Mouse (Mus musculus) CH12.LX (cell line): Measurements from ENCODE around the gene Trmu.

ENCODE experiments used
- NELFE ChIP-seq: IDR thresholded peaks from 2 replicates; pipeline ENCODE4 v1.6.1; 2011; ENCODE audit warnings: low read depth, low read length, improper control_type of control experiment
- POLR2A ChIP-seq: IDR thresholded peaks from 2 replicates; pipeline ENCODE4 v1.6.1; 2011; ENCODE audit warnings: low read depth, mild to moderate bottlenecking, improper control_type of control experiment, low read length
- POLR2AphosphoS2 ChIP-seq: IDR thresholded peaks from 2 replicates; pipeline ENCODE4 v1.6.1; 2011; ENCODE audit warnings: low read depth, low read length, improper control_type of control experiment
- ZNF384 ChIP-seq: IDR thresholded peaks from 2 replicates; pipeline ENCODE4 v1.6.1; 2012; ENCODE audit warnings: low read depth, low read length, improper control_type of control experiment, inconsistent platforms

DNA sequence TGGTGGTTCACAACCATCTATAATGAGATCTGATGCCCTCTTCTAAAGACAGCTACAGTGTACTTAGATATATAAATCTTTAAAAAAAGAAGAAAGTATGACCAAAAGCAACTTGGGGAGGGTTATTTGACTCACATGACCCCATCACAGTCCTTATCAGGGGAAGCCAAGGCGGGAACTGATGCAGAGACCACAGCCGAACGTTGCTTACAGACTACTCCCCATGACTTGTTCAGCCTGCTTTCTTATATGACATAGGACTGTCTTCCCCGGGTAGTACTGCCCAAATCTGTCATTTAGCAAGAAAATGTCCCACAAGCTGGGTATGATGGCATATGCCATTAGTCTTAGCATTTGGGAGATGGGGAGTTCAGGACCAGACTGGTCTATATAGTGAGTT is 10.1 kb downstream of the Trmu start:
- TF ChIP-seq ZNF384 (no peak), NELFE (no peak), POLR2AphosphoS2 (no peak), POLR2A (no peak)
